16 mouse cellular contexts compared by ENCODE assay signal in the genomic region with DNA sequence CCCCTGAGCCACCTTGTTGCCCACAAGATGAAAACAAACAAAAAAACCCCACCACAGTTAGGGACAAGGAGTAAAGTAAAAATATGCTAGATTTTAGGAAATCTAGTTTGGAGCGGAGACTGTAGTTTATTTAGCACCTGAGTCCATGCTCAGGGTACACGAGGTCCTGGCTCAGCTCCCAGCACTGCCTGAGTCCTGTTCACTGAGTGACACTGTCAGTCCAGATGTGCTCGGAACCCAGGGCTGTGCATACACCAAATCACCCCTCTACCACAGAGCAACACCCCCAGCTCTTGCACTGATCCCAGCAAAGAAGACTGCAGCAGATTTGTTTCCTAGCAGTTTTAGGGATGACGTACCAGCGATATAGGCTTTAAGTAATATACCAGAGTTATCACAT.
"Had no signal": no experiment of that assay in that cellular context is flagged by ENCODE, and none has a peak within 500 bp of the region (broad histone marks: within the 10 kb centered on the region; RNA-seq: fewer than 3 reads in every experiment).

No protein-coding gene starts in this region.

- H3K27ac ChIP-seq: kidney, postnatal 0 days; liver, embryonic 12.5 days; liver, embryonic 15.5 days; midbrain, embryonic 10.5 days; midbrain, embryonic 13.5 days; neural tube, embryonic 13.5 days had no signal

- ATAC-seq: intestine, postnatal 0 days; liver, embryonic 12.5 days; midbrain, embryonic 13.5 days; midbrain, embryonic 16.5 days had no signal

- H3K9ac ChIP-seq: liver, embryonic 12.5 days; liver, embryonic 15.5 days; lung, embryonic 15.5 days; midbrain, embryonic 13.5 days; neural tube, embryonic 13.5 days had no signal

- H3K4me3 ChIP-seq: liver, embryonic 12.5 days; liver, embryonic 15.5 days; lung, embryonic 15.5 days; megakaryocyte, embryonic 14.5 days; midbrain, embryonic 10.5 days; midbrain, embryonic 13.5 days; myocyte; neural tube, embryonic 13.5 days had no signal

- H3K9me3 ChIP-seq: liver, embryonic 12.5 days; liver, embryonic 15.5 days; lung, embryonic 15.5 days; megakaryocyte, embryonic 14.5 days; midbrain, embryonic 10.5 days; midbrain, embryonic 13.5 days; neural tube, embryonic 13.5 days had no signal

- DNase-seq: kidney, adult 2 months; lung, adult 18-20 months; lung, postnatal 10 days; lung, postnatal 36 days; thymus, postnatal 36 days had no signal

- H3K36me3 ChIP-seq: liver, embryonic 12.5 days; liver, embryonic 15.5 days; lung, embryonic 15.5 days; midbrain, embryonic 10.5 days; midbrain, embryonic 13.5 days; neural tube, embryonic 13.5 days had no signal

- H3K27me3 ChIP-seq: liver, embryonic 12.5 days; liver, embryonic 15.5 days; lung, embryonic 15.5 days; megakaryocyte, embryonic 14.5 days; midbrain, embryonic 13.5 days; neural tube, embryonic 13.5 days had no signal

- H3K4me1 ChIP-seq: megakaryocyte, embryonic 14.5 days had no signal

- H3K4me2 ChIP-seq: liver, embryonic 12.5 days; liver, embryonic 15.5 days; lung, embryonic 15.5 days; midbrain, embryonic 13.5 days; neural tube, embryonic 13.5 days had no signal
